Mouse (Mus musculus) left cerebral cortex, postnatal 36 days (tissue): ENCODE results near the gene 1700016C15Rik. TPM values are rescaled to one million over a fixed set of nuclear protein-coding genes. Genes with fewer than 3 reads are reported as not detected.

Experiments
- DNase-seq, 2 experiments: peaks; one replicate each; pipeline ENCODE4 v3.0.0; 2021 to 2022; ENCODE audit warnings: low spot score in 2 of 2, mixed read lengths in 1 of 2
- intact Hi-C: fragments of 180-260 bp; cut with DNase I; formaldehyde crosslinking; loops from one replicate; pipeline ENCODE4 v1.15.1; 2025
- total RNA-seq, 2 experiments: library from RNA; stranded (reverse); gene quantifications; 2 replicates each; pipeline ENCODE4 v1.2.3; 2021

Gene 1700016C15Rik
- total RNA-seq, 2 experiments from 2014 or later: not detected

DNA sequence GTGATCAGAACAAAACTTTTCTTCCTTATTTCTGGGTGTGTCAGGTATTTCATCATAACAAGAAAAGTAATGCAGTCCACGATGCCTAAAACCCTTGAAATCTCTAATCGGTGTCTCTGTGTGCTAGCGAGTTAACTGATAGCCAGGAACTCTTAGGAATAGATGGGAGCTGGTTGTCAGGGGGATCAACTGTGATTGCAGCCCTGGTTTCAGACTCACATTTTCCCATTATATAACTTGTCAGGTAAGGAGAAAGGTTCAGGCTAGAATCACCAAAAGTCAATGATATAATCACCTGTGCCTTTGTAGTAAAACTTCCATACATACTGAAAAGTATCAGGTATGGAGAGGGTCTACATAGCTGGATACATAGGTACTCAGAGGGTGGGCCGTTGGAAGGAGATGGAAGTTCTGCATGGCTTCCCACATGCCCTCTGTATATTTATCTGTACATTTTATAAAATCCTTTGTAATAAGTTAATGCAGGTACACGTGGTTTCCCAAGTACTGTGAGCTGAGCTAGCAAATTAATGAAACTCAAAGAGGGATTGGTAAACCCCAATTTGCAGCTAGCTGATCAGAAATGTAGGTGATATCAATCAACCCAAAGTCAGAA lies 15.1 kb upstream of the 1700016C15Rik start:
- no peak for DNase-seq
- intact Hi-C loops: no loop called here

DNA sequence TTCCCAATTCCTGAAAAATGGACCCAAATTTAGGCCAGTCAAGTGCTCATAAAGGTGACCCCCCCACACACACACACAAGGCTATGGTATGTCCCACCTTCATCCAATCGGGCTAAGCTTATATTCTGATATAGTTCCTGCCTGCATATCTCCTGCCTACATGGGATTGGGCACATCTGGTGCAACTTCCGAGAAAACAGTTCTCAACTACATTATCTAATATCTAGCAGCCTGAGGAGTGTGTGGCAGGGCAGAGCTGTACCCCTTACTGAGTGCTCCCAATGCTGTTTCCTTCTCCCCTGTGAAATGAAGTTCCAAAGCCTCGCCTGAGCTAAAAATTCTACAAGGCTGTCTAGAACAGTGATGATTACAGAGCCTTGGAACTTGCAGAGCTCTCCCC lies 13.2 kb upstream of the 1700016C15Rik start:
- intact Hi-C loops: no loop called here
- no peak for DNase-seq

GRCm38 (mm10) chr1:177717057-177717835 lies 12.4 kb upstream of the 1700016C15Rik start:
- intact Hi-C loops: no loop called here
- DNase-seq: no peak

DNA sequence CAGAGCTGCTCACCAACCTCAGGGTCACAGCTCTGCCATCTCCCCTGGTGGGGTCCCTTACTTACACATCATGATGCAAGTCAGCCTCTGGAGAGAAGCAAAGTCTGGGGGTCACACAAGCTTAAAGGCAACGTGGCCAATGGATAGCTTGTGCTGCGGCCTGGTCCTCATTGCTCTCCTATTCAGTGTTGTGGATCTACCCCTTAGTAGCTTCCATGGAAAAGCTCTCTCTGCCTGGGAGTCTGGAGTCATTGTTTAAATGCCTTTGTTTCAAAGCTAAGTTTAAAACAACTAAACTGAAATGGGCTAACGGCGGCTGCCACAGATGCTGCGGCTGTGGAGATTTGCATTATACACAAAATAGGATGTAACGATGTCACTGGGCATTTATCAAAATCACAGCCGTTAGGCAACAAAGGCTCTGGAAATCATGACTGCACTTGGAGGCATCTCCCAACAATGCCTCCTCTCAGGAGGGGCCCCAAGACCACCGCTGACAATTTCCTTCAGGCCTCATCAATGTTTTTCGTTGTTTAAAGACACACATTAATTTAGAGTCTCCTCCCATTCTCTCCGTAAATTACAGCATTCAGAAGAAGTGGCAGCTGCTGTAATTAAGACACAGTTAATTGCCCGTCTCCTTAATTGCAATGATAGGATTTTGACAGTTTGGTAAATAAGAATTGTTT lies 11.1 kb upstream of the 1700016C15Rik start:
- intact Hi-C loops: no loop called here
- no peak for DNase-seq

DNA sequence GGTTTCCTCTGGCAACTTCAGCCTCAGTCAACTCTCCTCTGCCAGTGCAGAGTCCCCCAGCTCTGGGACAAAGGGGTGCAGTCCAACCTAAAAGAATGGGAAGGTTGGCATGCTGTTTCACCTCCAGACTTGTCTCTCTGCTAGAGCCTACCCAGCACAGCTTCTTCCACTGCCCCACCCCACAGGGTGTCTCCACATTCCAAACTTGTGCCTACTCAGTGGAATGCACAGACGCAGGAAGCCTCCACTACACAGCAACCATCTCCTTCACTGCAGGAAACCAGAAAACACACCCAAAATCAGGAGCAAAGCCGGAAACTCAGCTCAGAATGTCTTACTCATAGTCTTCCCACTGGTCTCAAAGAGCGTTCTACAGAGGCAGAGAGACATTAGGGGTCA lies 10.6 kb upstream of the 1700016C15Rik start:
- intact Hi-C loops: no loop called here
- DNase-seq: no peak

GRCm38 (mm10) chr1:177723786-177724185 lies 5.8 kb upstream of the 1700016C15Rik start:
- no peak for DNase-seq

GRCm38 (mm10) chr1:177726870-177727269 lies 2.7 kb upstream of the 1700016C15Rik start:
- intact Hi-C loops: no loop called here
- DNase-seq: no peak

More at GRCm38 (mm10) chr1:177723786-177724185, 5.8 kb upstream of the 1700016C15Rik start:
- intact Hi-C loops: no loop called here

GRCm38 (mm10) chr1:177727883-177728525 lies 1.6 kb upstream of the 1700016C15Rik start:
- no peak for DNase-seq
- intact Hi-C loops: no loop called here

- intact Hi-C loops: no loop called here
- no peak for DNase-seq
Observed at GRCm38 (mm10) chr1:177731973-177732372, 2.4 kb downstream of the 1700016C15Rik start.

DNA sequence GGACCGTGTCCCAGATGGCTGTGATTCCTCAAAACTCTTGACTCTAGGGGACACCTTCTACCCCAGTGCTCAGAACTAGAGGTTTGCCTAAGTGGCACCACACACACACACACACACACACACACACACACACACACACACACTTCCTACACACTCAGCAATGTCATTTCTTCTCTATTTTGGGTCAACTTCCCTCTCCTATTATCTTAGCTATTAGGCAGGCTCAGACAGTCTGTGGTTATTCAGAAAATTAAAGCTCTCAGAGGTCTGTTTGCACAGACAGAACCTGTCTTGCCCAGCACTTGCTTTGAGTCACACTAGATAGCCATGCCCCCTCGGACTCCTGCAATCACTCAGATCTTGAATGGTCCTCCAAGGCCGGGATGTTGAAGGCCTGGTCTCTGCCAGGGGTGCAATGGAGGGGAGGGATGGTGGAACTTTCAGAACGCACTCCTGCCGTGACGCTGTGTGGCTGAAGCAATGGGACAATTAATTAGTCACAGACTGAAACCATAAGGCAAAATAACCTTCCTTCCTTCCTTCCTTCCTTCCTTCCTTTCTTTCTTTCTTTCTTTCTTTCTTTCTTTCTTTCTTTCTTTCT lies 8.0 kb downstream of the 1700016C15Rik start:
- no peak for DNase-seq
- intact Hi-C loops: no loop called here

DNA sequence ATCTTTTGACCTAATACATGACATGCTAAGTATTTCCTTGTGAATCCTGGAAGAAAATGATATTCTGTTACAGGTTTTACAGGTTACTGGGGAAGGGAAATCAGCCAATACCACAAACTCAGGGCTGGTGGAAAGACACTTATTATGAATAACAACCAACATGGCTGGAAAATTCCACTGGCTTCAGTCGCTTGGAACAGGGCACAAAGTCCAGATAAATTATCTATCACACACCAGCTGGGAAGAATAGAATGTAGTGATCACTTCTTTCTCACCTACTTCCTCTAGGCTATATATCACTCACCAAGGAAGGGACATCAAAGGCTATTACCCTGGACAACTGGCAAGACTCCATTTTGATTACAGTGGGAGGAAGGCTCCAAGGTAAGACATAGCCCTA lies 11.1 kb downstream of the 1700016C15Rik start:
- intact Hi-C loops: no loop called here
- no peak for DNase-seq

DNA sequence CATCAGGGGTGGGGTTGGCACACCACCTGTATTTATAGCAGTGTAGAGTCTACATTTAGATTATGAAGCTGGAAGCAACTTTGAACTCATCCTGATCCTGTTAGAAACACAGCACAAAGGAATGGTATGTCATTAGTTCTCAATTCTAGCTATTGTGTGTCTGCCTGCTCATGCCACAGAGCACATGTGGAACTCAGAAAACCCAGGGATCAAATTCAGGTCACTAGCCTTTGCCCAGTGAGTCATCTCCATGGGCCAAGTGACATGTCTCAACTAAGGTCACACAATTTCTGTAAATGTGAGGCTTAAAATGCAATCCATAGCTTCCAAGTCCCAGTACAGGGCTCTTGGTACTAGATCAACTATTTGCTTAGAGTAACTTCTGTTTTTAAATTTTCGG lies 12.5 kb downstream of the 1700016C15Rik start:
- no peak for DNase-seq
- intact Hi-C loops: no loop called here

GRCm38 (mm10) chr1:177744521-177745325 lies 15.1 kb downstream of the 1700016C15Rik start:
- DNase-seq: no peak
- intact Hi-C loops: no loop called here

- DNase-seq: no peak
- intact Hi-C loops: no loop called here
Observed at GRCm38 (mm10) chr1:177747869-177748540, 18.4 kb downstream of the 1700016C15Rik start.

DNA sequence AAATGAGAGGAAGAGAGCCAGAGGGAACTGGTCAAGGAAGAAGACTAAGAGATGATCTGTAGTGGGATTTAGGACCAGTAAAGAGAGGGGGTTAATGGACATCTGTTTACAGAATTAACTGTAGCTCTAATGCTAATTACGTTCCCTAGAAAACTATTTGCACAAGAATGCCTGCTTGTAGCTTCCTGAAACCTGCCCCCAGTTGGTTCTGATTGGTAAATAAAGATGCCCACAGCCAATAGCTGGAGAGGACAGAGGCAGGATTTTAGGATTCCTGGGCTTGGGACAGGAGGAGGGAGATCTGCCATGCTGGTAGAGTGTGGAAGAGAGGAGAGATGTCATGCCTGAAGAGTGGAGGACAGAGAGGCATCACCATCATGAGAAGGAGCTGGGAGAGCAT lies 23.9 kb downstream of the 1700016C15Rik start:
- DNase-seq: no peak
- intact Hi-C loops: no loop called here

DNA sequence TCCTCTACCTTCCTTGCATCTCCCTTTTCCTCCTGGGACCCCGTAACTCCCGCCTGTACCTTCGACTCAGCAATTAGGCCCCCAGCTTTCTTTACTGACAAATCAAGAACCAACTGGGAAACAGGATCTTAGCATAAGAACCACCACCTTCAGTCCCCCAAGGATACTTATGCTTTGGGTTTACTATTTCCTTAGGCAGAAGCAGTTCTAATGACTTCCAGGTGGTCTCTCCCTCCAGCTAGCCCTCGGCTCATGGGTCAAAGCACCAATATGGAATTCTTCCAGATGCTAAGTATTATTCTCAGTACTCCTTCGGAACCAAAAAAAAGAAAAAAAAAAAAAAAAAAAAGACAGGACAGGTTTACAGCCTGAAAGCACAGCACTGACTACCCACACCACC lies 27.6 kb downstream of the 1700016C15Rik start:
- no peak for DNase-seq
- intact Hi-C loops: no loop called here

GRCm38 (mm10) chr1:177768931-177769330 lies 39.3 kb downstream of the 1700016C15Rik start:
- intact Hi-C loops: no loop called here
- no peak for DNase-seq

- DNase-seq: no peak
- intact Hi-C loops: no loop called here
Observed at GRCm38 (mm10) chr1:177777397-177777796, 47.8 kb downstream of the 1700016C15Rik start.

DNA sequence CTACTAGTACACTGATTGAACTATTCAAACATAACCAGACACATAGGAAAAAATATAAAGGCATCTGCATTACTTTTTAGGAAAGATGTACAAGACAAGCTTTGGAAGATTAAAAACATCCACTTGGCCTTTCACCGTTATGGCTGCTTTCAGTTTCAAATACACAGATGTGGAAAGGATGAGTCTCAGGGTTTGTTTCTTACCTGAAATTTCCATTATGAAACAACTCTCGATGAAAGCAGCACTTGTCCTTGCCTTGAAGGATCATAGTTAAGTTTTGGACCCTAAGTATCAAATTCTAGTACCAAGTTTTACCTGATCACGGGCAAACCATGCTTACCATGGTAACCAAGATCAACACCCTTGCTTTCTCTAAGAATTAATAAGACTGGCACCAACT lies 63.2 kb downstream of the 1700016C15Rik start:
- intact Hi-C loops: no loop called here
- DNase-seq: no peak
